Mouse (Mus musculus): ENCODE results near the gene Ypel4.

DNA sequence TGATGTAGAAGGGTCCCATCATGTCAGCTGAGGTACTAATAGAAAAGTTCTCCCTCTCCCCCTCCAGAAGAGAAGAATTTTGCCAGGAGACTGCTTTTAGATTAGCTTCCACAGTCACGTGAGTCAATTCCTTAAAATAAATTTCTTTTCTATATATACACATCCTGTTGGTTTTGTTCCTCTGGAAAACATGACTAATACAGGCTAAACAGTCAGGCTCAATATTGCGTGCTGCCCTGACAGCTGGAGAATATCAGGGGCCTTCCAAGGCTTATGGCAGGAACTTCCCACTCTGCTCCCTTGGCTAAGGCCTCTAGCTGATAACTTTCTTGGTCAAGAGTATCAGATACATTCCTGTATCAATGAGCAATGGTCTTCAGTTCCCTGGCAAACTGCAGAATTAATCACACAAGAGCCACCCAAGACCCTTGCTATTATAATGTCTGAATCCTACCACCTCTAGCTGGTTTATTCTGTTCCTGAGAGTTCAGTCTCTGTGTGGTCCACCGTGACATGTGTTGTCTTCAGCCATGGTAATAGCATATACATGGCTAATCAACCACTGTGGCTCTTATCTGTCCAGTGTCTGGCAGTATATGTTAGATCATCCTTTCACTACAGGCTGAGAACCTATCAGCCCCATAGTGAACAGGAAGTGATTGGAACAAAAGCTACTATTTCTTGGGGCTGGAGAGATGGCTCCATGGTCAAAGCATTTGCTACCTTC lies 50.1 kb downstream of the Ypel4 start:
- no peak for TF ChIP-seq CTCF (IDR thresholded peaks at IDR 0.05; ENCODE audit: low read depth)
- TF ChIP-seq EP300 (optimal IDR thresholded peaks at IDR 0.05) = no peak
